Mouse (Mus musculus): Measurements from ENCODE around the gene Tecta. TPM values are rescaled to one million over a fixed set of nuclear protein-coding genes. Genes with fewer than 3 reads are reported as not detected.

Gene Tecta
- total RNA-seq, 1 experiment from 2014 or later = 0.22 TPM

- no peak for DNase-seq
Measured at GRCm38 (mm10) chr9:42387038-42387437, 12.7 kb downstream of the Tecta start.

DNA sequence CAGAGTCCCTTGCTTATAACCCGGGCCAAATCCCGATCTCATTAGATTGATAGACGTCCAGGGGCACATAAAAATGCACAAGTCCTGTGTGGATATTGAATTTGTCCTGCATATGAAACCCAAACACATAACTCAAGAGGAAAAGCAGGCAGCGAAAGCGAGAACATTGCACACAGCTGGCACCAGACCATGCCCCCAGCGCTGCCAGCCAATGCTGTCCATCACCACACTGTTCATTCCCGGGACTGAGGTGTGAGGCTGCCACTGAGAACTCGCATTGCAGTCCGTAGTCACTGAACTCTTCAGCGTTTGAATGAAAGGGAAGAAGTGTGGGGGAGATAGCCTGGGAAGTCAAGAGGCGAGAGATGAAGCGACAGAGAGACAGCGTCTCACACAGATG, 14.1 kb downstream of the Tecta start:
- peak; percentile 56 for DNase-seq

- DNase-seq = no peak
Measured at GRCm38 (mm10) chr9:42382628-42383347, 16.9 kb downstream of the Tecta start.

GRCm38 (mm10) chr9:42382063-42382462, 17.7 kb downstream of the Tecta start:
- no peak for DNase-seq

GRCm38 (mm10) chr9:42378071-42378470, 21.7 kb downstream of the Tecta start:
- peak; percentile 54 for DNase-seq

DNA sequence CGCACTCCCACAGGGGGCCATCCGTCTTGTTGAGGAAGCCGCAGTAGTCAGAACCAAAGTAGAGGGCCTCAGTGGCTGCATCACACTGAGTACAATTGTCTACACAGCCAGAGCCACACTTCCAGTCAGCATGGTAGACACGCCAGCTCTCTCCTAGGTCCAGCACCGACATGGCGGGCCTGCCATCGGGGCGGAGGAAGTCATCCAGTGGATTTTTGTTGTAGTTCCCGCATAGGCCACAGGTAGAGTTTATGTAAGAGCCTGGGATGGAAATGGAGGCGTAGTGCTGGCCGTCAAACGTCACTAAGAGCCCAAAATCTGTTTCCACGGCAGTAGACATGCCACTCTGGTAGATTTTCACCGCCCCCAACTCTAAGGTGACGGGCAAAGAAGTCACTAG, 22.1 kb downstream of the Tecta start:
- DNase-seq = no peak

- no peak for DNase-seq
Measured at GRCm38 (mm10) chr9:42371670-42372368, 27.9 kb downstream of the Tecta start.

GRCm38 (mm10) chr9:42357585-42357984, 42.1 kb downstream of the Tecta start:
- no peak for DNase-seq

GRCm38 (mm10) chr9:42354871-42355270, 44.9 kb downstream of the Tecta start:
- no peak for DNase-seq

DNA sequence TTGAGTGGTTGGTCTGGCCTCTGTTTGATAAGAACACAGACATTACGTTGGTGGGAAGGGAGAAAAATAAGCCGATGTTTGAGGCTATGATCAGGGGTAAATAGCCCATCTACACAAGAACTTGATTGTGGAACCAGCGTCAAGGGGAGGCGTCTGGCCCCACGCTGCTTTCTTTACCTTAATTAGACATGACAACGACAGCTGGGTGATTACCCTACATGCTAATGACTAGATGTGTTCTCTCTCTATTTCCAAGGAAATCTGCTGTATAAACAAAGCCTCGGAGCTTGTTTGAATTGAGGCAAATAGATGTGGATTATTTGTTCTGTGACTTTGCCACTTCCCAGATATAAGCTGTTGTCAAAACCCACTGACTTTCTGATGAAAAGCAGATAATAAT, 49.9 kb downstream of the Tecta start:
- no peak for DNase-seq

DNA sequence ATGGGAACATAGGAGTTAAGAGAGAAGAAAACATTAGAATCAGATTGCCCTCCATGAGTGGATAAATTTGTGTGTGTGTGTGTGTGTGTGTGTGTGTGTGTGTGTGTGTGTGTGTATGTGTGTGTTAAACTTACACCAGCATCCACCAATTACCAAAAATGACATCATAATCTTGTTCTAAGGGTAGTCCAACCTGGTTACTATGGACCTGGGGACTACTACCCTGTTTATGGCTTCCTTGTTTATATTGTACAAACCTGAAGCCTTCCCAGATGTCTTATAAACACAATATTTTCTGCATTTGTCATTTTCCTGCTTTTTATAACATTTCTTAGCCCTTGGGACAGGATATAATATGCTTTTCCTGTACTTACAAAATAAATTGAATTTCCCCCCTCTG, 53.4 kb downstream of the Tecta start:
- no peak for DNase-seq

- DNase-seq = no peak
Measured at GRCm38 (mm10) chr9:42339151-42339550, 60.6 kb downstream of the Tecta start.

GRCm38 (mm10) chr9:42337026-42337425, 62.7 kb downstream of the Tecta start:
- no peak for DNase-seq

GRCm38 (mm10) chr9:42336575-42336974, 63.2 kb downstream of the Tecta start:
- DNase-seq = no peak

GRCm38 (mm10) chr9:42334885-42335284, 64.8 kb downstream of the Tecta start:
- no peak for DNase-seq

- no peak for DNase-seq
Measured at GRCm38 (mm10) chr9:42332692-42333091, 67.0 kb downstream of the Tecta start.

DNA sequence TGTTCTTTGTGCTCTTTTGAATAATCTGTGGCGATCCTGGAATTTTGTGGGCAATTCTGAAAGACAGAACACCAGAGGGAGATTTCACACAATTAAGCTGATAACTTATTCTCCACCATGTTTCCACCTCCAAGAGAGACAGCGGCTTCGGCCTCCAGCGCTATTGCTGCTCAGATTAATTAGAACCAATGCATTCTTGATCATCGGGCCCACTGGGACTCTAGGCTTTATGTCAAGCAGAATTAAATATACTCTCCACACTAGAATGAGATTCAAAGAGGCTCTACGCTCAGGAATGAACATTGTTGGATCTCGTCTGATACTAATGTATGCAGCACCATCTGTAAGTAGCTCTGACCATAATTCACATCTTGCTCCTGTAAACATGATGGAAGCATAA, 68.4 kb downstream of the Tecta start:
- DNase-seq = no peak

GRCm38 (mm10) chr9:42329753-42330152, 70.0 kb downstream of the Tecta start:
- DNase-seq = peak; percentile 80

DNA sequence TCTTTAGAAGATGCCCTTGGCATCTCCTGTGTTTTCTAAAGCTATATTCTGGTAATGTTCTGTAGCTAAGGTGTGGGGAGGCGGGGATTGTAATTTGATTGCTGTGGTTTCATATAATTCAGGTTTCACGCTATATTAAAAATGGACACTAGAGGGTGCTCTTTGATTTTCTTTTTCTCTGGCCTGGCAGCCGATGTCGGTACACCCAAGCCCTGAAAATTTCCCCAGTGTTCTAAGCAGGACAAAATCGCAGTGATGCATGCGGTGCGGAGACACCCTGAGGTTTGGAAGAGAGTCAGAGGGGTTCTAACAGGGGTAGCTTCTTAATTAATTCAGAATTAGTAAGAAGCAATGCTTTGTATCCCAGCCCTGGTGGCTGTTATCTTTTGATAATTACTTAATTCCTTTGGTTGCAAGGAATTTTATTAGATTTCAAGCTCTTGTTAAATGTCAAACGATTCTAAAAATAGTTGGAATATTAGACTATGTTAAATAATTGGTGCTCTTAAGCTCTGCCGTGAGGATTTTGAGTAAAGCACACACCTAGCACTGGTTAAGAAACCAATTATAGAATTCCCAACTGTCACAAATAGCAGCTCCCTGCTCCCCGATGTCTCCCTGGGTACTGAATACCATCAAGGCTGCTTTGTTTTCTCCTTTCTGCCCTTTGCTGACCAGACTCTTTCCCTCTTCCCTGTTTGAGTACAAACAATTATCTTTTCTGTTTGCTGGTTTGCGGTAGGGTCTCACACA, 72.9 kb downstream of the Tecta start:
- DNase-seq = peak; percentile 43

DNA sequence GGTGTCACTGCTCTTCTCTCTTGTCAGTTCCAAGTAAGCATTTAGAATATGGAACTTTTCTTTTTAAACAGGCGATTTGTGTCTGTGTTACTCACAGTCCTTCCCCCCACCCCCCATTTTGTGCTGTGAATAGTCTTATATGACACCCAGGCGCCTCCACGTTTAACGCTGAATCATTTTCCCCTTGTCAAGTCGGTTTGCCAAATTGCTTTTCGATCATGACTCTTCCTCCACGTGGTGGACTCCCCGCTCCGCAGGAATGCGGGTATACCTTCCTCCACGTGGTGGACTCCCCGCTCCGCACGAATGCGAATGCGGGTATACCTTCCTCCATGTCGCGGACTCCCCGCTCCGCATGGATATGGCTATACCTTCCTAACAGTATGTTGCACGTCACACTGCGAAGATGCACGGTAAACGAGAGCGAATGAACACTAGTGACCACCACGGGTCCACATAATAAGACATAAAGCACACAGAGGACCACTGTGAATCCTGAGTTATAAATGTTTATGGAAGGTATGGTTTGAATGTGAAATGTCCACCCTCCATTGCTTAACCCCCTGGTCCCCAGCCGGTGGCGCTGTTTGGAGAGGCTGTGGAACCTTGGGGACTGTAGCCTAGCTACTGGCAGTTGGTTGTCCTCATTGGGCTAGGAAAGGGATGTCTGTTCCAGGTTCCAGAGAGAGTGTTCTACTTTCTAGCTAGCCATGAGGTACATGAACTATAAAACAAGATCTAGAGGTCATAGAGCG, 74.9 kb downstream of the Tecta start:
- peak; percentile 58 for DNase-seq

- DNase-seq = no peak
Measured at GRCm38 (mm10) chr9:42323238-42323637, 76.5 kb downstream of the Tecta start.

DNA sequence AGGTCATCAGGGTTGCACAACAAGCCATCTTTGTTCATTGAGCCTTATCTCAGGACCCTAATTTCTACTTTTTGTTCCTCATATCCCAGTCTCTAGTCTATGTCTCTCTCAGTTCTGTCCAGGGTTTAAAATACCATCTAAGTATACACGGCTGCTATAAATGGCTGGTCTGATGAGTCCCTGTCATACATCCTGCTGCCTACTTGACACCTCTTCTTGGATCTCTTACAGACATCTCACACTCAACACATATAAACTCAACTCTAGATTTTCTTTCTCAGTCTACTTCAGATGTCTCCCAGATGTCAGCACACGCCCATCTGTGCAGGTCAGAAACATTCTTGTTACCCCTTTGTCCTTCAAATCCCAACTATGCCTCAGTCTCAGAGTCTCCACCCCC, 78.3 kb downstream of the Tecta start:
- DNase-seq = no peak

All from adrenal gland, postnatal 14 days (tissue).